Mouse (Mus musculus): ENCODE measurements around the gene Hsd17b14. TPM values are rescaled to one million over a fixed set of nuclear protein-coding genes. Genes with fewer than 3 reads are reported as not detected.
"Not testable (repeated sequence)": the region's sequence is repeated elsewhere in the genome, so short reads cannot be mapped to it uniquely, and the experiment has no call there.

The Hsd17b14 gene
- 0.93 TPM in 1 of 2 replicates, not detected in the other for polyA plus RNA-seq (2015; fragmentation: Nextera tagmentation; extraction: Ambion mirVana)

GRCm38 (mm10) chr7:45554744-45555143 is at the start of gene Hsd17b14:
Gene Hsd17b14, plus strand, starts transcription at chr7:45554893.
- no peak within 1 kb of the TSS for H3K4me2 ChIP-seq
- no peaks in the 10 kb centered on the region for H3K9me3 ChIP-seq (replicated peaks)
- H3K4me1 ChIP-seq = no peaks in the 10 kb centered on the region
- no peak within 1 kb of the TSS for H3K9ac ChIP-seq (replicated peaks)
- no peak within 1 kb of the TSS for H3K4me3 ChIP-seq (replicated peaks)
- WGBS = 56% methylated on average over 8 of the region's 8 CpGs
- H3K36me3 ChIP-seq = no peaks in the 10 kb centered on the region
- no peak for ATAC-seq (ENCODE audit: low FRiP score)
- H3K27me3 ChIP-seq (replicated peaks) = no peaks in the 10 kb centered on the region
- no peak within 1 kb of the TSS for H3K27ac ChIP-seq (replicated peaks)

DNA sequence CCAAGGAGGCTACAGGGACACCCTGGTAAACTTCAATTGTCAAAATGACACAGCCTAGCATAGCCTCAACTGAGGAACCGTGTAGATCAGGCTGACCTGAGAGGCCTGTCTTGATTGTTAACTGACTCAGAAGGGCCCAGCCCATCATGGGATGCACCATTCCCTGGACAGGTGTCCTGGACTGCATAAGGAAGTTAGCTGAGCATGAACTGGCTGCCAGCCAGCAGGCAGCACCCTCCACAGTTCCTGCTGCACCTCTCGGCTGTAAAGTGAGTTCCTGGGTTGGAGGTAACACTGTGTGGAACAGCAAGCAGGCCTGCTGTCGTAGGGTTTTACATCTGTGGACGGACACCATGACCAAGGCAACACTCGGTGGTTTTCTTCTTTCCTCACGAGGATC is 47.1 kb upstream of the Hsd17b14 start:
- Histone ChIP-seq H3K4me1 (peaks cover 27% of the 10 kb centered on the region), H3K4me3 (replicated peaks) (no peak overlapping the region), H3K27me3 (replicated peaks) (no peaks in the 10 kb centered on the region), H3K9me3 (replicated peaks) (no peaks in the 10 kb centered on the region), H3K27ac (replicated peaks) (no peak overlapping the region), H3K36me3 (peaks cover 33% of the 10 kb centered on the region), H3K4me2 (no peak overlapping the region), H3K9ac (replicated peaks) (no peak overlapping the region)
- ATAC-seq (ENCODE audit: low FRiP score) = no peak
- WGBS = 88% methylated on average over 6 of the region's 6 CpGs

DNA sequence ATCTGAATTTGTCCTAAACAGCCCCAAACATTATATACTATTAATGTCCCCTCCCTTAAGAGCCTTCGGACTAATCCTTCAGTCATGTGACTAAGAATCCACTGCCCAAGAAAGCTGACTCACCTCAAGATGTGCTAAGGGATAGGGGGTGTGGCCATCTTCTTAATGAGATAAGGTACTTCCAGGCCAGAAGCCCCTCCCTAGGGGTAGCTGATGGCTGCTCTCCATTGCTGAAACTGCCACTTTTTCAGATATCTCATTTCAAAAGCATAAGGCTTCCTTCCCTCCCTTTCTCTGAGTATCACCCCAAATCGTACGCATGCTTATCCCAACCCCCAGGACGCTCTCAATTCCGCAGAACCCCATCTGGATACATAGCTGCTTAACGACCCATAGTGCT is 46.1 kb upstream of the Hsd17b14 start:
- no peaks in the 10 kb centered on the region for H3K9me3 ChIP-seq (replicated peaks)
- no peaks in the 10 kb centered on the region for H3K27me3 ChIP-seq (replicated peaks)
- no peak overlapping the region for H3K27ac ChIP-seq (replicated peaks)
- H3K4me1 ChIP-seq = peaks cover 24% of the 10 kb centered on the region
- H3K36me3 ChIP-seq = peaks cover 26% of the 10 kb centered on the region
- H3K4me2 ChIP-seq = peak overlapping the region; percentile 97
- peak overlapping the region; percentile 84 for H3K4me3 ChIP-seq (replicated peaks)
- ATAC-seq (ENCODE audit: low FRiP score) = no peak
- H3K9ac ChIP-seq (replicated peaks) = peak overlapping the region; percentile 86; the same call in 1 of the 2 replicates
- WGBS = 78% methylated on average over 6 of the region's 6 CpGs

- H3K9me3 ChIP-seq (replicated peaks) = no peaks in the 10 kb centered on the region
- peak overlapping the region; percentile 84 for H3K4me3 ChIP-seq (replicated peaks)
- WGBS = 31% methylated on average over 19 of the region's 19 CpGs
- peak overlapping the region; percentile 90; the same call in 1 of the 2 replicates for H3K27ac ChIP-seq (replicated peaks)
- peak overlapping the region; percentile 97 for H3K4me2 ChIP-seq
- peak; percentile 23; the same call in 1 of the 2 replicates for ATAC-seq (ENCODE audit: low FRiP score)
- H3K27me3 ChIP-seq (replicated peaks) = no peaks in the 10 kb centered on the region
- peaks cover 19% of the 10 kb centered on the region for H3K4me1 ChIP-seq
- H3K9ac ChIP-seq (replicated peaks) = peak overlapping the region; percentile 86
- peaks cover 26% of the 10 kb centered on the region for H3K36me3 ChIP-seq
Measured at GRCm38 (mm10) chr7:45509181-45509882, 45.4 kb upstream of the Hsd17b14 start.

DNA sequence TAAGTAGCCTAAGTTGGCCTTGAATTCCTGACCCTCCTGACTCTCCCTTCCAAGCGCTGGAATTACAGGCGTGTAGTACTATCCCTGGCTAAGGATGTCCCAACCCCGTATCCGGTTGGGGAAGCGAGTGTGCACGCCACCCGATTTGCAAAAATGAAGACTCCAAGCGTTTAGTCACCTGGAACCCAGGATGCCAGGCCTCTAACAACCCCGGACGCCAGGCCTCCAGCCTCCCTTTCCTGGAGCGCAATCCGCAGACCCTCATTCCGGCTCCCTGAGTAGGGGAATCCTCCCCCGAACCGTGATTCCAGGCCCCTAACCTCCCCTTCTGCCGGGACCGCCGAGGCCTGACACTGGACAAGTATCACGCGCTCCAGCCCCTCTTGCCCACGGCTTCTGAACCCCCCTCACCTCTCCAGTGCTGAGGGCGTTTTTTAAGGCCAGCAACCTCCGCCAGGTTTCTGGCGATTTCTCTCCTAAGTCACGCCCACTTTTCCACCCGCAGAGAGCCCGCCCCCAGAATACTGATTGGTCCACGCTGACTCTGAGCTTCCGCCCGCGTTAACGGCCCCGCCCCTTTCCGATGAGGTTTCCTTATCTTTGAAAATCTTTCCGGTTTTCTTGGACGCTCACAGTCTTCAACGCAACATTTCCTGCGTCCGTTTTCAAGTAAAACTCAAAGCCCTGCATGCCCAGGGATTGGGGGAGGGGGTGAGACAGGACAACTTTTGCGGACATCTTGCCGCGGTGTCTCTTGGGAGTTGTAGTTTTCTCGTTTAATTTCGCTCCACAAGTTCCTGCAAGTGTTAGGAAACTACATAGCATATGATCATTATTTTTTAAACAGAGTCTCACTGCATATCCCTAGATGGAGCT is 44.5 kb upstream of the Hsd17b14 start, which contains the start of gene Nucb1:
Nucb1 (minus strand) TSS at position 495 of the 876 bp plus-strand sequence.
- H3K4me1 ChIP-seq = peaks cover 19% of the 10 kb centered on the region
- WGBS = under 1% methylated on average over 44 of the region's 44 CpGs
- peak within 1 kb of the TSS; percentile 84 for H3K4me3 ChIP-seq (replicated peaks)
- peak; percentile 93 for ATAC-seq (ENCODE audit: low FRiP score)
- peak within 1 kb of the TSS; percentile 97 for H3K4me2 ChIP-seq
- no peaks in the 10 kb centered on the region for H3K9me3 ChIP-seq (replicated peaks)
- H3K27ac ChIP-seq (replicated peaks) = peak within 1 kb of the TSS; percentile 90
- H3K9ac ChIP-seq (replicated peaks) = peak within 1 kb of the TSS; percentile 86
- no peaks in the 10 kb centered on the region for H3K27me3 ChIP-seq (replicated peaks)
- H3K36me3 ChIP-seq = peaks cover 24% of the 10 kb centered on the region

DNA sequence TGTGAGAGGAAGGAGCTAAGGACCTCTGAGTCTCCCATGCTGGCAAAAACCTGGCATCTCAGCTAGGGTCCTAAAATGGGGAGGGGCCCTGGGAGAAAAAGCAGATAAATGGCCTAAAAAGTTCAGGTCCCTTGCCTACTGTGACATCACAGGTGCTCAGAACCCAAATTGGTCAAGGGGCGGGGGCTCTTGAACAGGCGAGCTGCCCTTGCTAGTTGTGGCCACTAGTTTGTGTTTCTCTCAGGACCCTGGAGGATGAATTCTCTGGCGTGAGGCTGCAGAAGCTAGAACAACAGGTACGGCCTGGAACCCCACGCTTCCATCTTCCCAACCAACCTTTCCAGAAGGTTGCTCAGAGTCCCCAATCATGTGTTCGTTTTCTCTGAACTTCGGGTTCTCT is 40.3 kb upstream of the Hsd17b14 start:
- Histone ChIP-seq H3K4me1 (peaks cover 3% of the 10 kb centered on the region), H3K4me2 (no peak overlapping the region), H3K27ac (replicated peaks) (no peak overlapping the region), H3K36me3 (no peaks in the 10 kb centered on the region), H3K9ac (replicated peaks) (no peak overlapping the region), H3K9me3 (replicated peaks) (no peaks in the 10 kb centered on the region), H3K4me3 (replicated peaks) (no peak overlapping the region), H3K27me3 (replicated peaks) (no peaks in the 10 kb centered on the region)
- 89% methylated on average over 7 of the region's 7 CpGs for WGBS
- ATAC-seq (ENCODE audit: low FRiP score) = no peak

DNA sequence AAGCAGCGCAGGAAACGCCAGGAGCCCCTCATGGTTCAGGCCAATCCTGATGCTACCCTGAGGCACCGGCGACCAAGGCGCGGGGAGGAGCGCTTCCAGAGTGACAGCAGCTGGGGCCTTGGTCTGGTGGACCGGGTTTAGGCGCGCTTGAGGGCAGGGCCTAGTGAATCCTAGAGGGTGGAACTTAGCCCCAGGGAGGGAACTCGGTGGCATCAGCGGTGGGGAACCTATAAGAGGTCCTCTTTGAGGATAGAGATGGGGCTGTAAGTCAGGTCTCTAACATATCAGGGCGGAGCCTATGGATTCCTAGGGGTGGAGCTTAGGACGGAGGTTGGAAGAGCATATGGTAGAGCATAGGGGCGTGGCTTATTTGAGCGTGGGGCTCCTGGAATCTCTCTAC is 39.3 kb upstream of the Hsd17b14 start:
- Histone ChIP-seq H3K4me2 (no peak overlapping the region), H3K9me3 (replicated peaks) (no peaks in the 10 kb centered on the region), H3K4me3 (replicated peaks) (no peak overlapping the region), H3K27me3 (replicated peaks) (no peaks in the 10 kb centered on the region), H3K36me3 (no peaks in the 10 kb centered on the region), H3K4me1 (no peaks in the 10 kb centered on the region), H3K27ac (replicated peaks) (no peak overlapping the region), H3K9ac (replicated peaks) (no peak overlapping the region)
- WGBS = 33% methylated on average over 16 of the region's 16 CpGs
- ATAC-seq (ENCODE audit: low FRiP score) = no peak

- not testable (repeated sequence) for H3K27me3 ChIP-seq (replicated peaks); H3K4me1 ChIP-seq; H3K27ac ChIP-seq (replicated peaks); ATAC-seq (ENCODE audit: low FRiP score); H3K4me2 ChIP-seq; H3K36me3 ChIP-seq; H3K4me3 ChIP-seq (replicated peaks); H3K9ac ChIP-seq (replicated peaks); H3K9me3 ChIP-seq (replicated peaks)
- 69% methylated on average over 5 of the region's 5 CpGs for WGBS
Measured at GRCm38 (mm10) chr7:45516846-45517245, 37.8 kb upstream of the Hsd17b14 start.

DNA sequence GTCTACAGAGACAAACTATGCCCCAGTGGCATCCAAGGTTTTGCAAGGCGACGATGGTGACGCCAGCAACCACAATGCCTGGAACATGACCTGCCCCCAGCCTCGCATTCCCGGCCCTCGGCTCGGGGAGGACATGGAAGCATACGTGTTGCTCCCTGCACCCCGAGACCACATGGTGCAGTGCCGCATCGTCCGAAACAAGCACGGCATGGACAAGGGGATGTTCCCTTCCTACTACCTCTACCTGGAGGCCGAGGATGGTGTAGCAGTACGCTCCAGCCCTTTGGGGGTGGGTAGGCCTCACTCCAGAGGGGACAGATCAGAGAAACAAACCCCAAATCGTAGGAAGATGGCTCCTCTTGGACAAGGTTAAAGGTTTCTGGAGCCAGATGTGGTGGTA is 36.1 kb upstream of the Hsd17b14 start:
- Histone ChIP-seq H3K4me1 (peaks cover 18% of the 10 kb centered on the region), H3K27me3 (replicated peaks) (no peaks in the 10 kb centered on the region), H3K4me3 (replicated peaks) (no peak overlapping the region), H3K9me3 (replicated peaks) (no peaks in the 10 kb centered on the region), H3K4me2 (no peak overlapping the region), H3K27ac (replicated peaks) (no peak overlapping the region), H3K36me3 (no peaks in the 10 kb centered on the region), H3K9ac (replicated peaks) (no peak overlapping the region)
- ATAC-seq (ENCODE audit: low FRiP score) = no peak
- 93% methylated on average over 16 of the region's 16 CpGs for WGBS

DNA sequence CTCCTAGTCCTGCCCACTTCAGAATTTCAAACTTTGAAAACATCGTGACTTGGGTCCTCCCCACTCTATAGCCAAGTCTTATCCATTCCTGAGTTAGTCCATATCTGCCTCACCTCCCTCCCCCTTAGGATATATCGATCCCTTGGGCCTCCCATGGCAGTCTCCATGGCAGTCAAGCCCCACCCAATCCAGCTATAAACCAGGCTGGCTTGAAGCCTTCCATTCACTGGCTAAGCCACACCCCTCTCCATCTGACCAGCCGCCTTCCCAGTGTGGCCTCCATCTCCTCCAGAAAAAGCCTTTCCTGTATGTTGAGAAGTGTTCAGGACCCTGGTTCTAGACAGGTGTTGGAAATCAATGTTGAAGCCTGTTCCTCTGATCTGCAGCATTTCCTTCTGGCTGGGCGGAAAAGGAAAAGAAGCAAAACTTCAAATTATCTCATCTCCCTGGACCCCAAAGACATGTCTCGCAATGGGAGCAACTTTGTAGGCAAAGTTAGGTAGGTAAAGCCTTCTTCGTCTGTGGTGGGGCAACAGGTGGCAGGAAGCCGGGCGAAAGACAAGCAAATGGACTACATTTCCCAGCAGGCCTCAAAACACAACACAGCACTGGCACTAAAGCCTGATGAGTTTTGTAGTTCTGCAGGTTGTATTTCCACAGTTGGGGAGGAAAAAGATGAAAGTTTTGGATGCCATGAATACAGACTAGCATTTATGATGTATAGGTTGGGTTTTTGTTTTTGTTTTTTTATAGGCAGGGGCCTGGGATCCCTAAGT is 35.2 kb upstream of the Hsd17b14 start:
- no peaks in the 10 kb centered on the region for H3K36me3 ChIP-seq
- peaks cover 23% of the 10 kb centered on the region for H3K4me1 ChIP-seq
- no peak overlapping the region for H3K4me3 ChIP-seq (replicated peaks)
- H3K4me2 ChIP-seq = no peak overlapping the region
- H3K27me3 ChIP-seq (replicated peaks) = no peaks in the 10 kb centered on the region
- H3K9ac ChIP-seq (replicated peaks) = no peak overlapping the region
- WGBS = 72% methylated on average over 8 of the region's 8 CpGs
- H3K9me3 ChIP-seq (replicated peaks) = no peaks in the 10 kb centered on the region
- ATAC-seq (ENCODE audit: low FRiP score) = no peak
- H3K27ac ChIP-seq (replicated peaks) = no peak overlapping the region

DNA sequence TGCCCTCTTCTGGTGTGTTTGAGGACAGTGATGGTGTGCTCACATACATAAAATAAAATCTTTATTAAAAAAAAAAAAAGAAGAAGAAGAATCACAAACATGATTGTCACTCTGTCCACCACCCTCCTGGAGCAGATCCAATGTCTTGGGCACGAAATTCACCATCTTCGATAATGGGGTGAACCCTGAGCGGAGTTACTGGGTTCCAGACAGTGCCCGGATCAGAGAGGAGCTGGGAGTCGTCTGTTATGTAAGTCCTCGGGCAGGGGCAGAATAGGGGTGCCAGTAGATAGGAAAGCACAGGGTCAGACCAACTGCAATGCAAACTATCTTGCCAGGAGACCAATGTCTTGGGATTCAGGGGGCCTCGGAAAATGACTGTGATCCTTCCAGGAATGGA is 34.1 kb upstream of the Hsd17b14 start:
- Histone ChIP-seq H3K27me3 (replicated peaks) (no peaks in the 10 kb centered on the region), H3K4me3 (replicated peaks) (no peak overlapping the region), H3K4me2 (no peak overlapping the region), H3K27ac (replicated peaks) (no peak overlapping the region), H3K9me3 (replicated peaks) (no peaks in the 10 kb centered on the region), H3K9ac (replicated peaks) (no peak overlapping the region), H3K4me1 (peaks cover 33% of the 10 kb centered on the region), H3K36me3 (no peaks in the 10 kb centered on the region)
- no peak for ATAC-seq (ENCODE audit: low FRiP score)
- 95% methylated on average over 7 of the region's 7 CpGs for WGBS
